Mouse (Mus musculus): ENCODE results near the gene AC129217.1. TPM values are rescaled to one million over a fixed set of nuclear protein-coding genes. Genes with fewer than 3 reads are reported as not detected.

Gene AC129217.1
- polyA plus RNA-seq (2012; ENCODE audit: insufficient read depth, insufficient read length, low replicate concordance, missing spikeins) = not detected in 2 replicates

GRCm38 (mm10) chr19:8829660-8830059 lies at the start of gene AC129217.1:
Gene AC129217.1 (plus strand): TSS chr19:8829773.
- TF ChIP-seq CTCF (IDR thresholded peaks at IDR 0.05; ENCODE audit: insufficient read depth, low read depth, low read length) = no peak
- no peak for TF ChIP-seq POLR2A (IDR thresholded peaks at IDR 0.05; ENCODE audit: insufficient read depth, low read depth, low read length)
- Histone ChIP-seq H3K4me3 (ENCODE audit: insufficient read depth, low read depth, low read length) (no peak within 1 kb of the TSS), H3K27ac (ENCODE audit: insufficient read depth, low read depth, low read length) (no peak within 1 kb of the TSS), H3K4me1 (ENCODE audit: control insufficient read depth, insufficient read depth, low read length) (peaks cover 6% of the 10 kb centered on the region)
- WGBS = 73% methylated on average over 8 of the region's 8 CpGs

GRCm38 (mm10) chr19:8786008-8786781 lies 43.4 kb upstream of the AC129217.1 start, which contains the start of gene Taf6l:
Gene Taf6l (minus strand): TSS chr19:8786417.
- H3K4me1 ChIP-seq (ENCODE audit: control insufficient read depth, insufficient read depth, low read length) = no peaks in the 10 kb centered on the region
- under 1% methylated on average over 32 of the region's 32 CpGs for WGBS
- H3K27ac ChIP-seq (ENCODE audit: insufficient read depth, low read depth, low read length) = no peak within 1 kb of the TSS
- peak within 1 kb of the TSS; percentile 80 for H3K4me3 ChIP-seq (ENCODE audit: insufficient read depth, low read depth, low read length)
- no peak for TF ChIP-seq POLR2A (IDR thresholded peaks at IDR 0.05; ENCODE audit: insufficient read depth, low read depth, low read length)
- TF ChIP-seq CTCF (IDR thresholded peaks at IDR 0.05; ENCODE audit: insufficient read depth, low read depth, low read length) = no peak

DNA sequence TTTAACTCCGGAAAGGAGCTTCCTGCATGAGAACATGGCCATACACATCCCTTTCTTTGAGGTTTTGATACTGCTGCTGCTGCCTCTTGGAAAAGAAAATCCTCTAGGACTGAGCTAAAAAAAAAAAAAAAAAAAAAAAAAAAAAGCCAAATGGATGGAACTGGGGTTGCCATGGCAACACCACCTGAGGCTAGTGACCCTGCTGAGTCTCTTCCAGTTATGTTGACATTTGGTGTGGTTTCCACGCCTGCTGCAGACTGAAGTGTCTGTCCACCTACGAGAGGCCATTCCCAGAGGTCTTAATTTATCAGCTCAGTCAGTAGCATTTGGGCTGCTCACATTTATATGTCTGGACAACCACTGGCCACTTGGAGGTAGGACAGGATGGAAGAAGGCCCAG lies 41.1 kb upstream of the AC129217.1 start:
- TF ChIP-seq CTCF (IDR thresholded peaks at IDR 0.05; ENCODE audit: insufficient read depth, low read depth, low read length) (no peak), POLR2A (IDR thresholded peaks at IDR 0.05; ENCODE audit: insufficient read depth, low read depth, low read length) (no peak)
- no peak overlapping the region for H3K27ac ChIP-seq (ENCODE audit: insufficient read depth, low read depth, low read length)
- no peaks in the 10 kb centered on the region for H3K4me1 ChIP-seq (ENCODE audit: control insufficient read depth, insufficient read depth, low read length)
- WGBS = 33% methylated on average over 3 of the region's 3 CpGs
- H3K4me3 ChIP-seq (ENCODE audit: insufficient read depth, low read depth, low read length) = no peak overlapping the region

GRCm38 (mm10) chr19:8789171-8789570 lies 40.4 kb upstream of the AC129217.1 start:
- Histone ChIP-seq H3K4me1 (ENCODE audit: control insufficient read depth, insufficient read depth, low read length) (no peaks in the 10 kb centered on the region), H3K27ac (ENCODE audit: insufficient read depth, low read depth, low read length) (no peak overlapping the region), H3K4me3 (ENCODE audit: insufficient read depth, low read depth, low read length) (no peak overlapping the region)
- TF ChIP-seq CTCF (IDR thresholded peaks at IDR 0.05; ENCODE audit: insufficient read depth, low read depth, low read length) (no peak), POLR2A (IDR thresholded peaks at IDR 0.05; ENCODE audit: insufficient read depth, low read depth, low read length) (no peak)
- 38% methylated on average over 1 of the region's 1 CpGs for WGBS

GRCm38 (mm10) chr19:8790171-8790570 lies 39.4 kb upstream of the AC129217.1 start:
- WGBS = 73% methylated on average over 7 of the region's 7 CpGs

GRCm38 (mm10) chr19:8798264-8798946 lies 31.2 kb upstream of the AC129217.1 start, which contains the start of gene Polr2g:
Gene Polr2g (minus strand): TSS chr19:8798577.
- no peak for TF ChIP-seq CTCF (IDR thresholded peaks at IDR 0.05; ENCODE audit: insufficient read depth, low read depth, low read length)
- peak; percentile 70 for TF ChIP-seq POLR2A (IDR thresholded peaks at IDR 0.05; ENCODE audit: insufficient read depth, low read depth, low read length)
- Histone ChIP-seq H3K4me1 (ENCODE audit: control insufficient read depth, insufficient read depth, low read length) (peaks cover 8% of the 10 kb centered on the region), H3K27ac (ENCODE audit: insufficient read depth, low read depth, low read length) (0 out of 2 replicates have a peak within 1 kb of the TSS, but pooled peaks have one; percentile 53), H3K4me3 (ENCODE audit: insufficient read depth, low read depth, low read length) (peak within 1 kb of the TSS; percentile 71)
- WGBS = under 1% methylated on average over 25 of the region's 25 CpGs

More at GRCm38 (mm10) chr19:8790171-8790570, 39.4 kb upstream of the AC129217.1 start:
- no peak for TF ChIP-seq POLR2A (IDR thresholded peaks at IDR 0.05; ENCODE audit: insufficient read depth, low read depth, low read length)
- no peak for TF ChIP-seq CTCF (IDR thresholded peaks at IDR 0.05; ENCODE audit: insufficient read depth, low read depth, low read length)
- Histone ChIP-seq H3K4me3 (ENCODE audit: insufficient read depth, low read depth, low read length) (no peak overlapping the region), H3K27ac (ENCODE audit: insufficient read depth, low read depth, low read length) (no peak overlapping the region), H3K4me1 (ENCODE audit: control insufficient read depth, insufficient read depth, low read length) (no peaks in the 10 kb centered on the region)

DNA sequence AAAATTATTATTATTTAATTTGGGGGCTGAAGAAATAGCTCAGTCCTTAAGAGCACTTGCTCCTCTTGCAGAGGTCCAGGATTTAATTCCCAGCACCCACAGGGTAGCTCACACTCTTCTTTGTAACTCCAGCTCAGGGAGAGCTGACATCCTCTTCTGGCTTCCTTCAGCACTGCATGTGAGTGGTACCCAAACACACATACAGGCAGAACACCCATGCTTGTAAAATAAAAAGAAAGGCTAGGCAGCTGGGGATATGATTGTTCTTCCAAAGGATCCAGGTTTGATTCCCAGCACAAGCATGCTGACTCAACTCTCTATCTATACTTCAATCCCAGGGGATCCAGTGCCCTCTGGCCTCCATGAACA lies 30.6 kb upstream of the AC129217.1 start:
- Histone ChIP-seq H3K4me1 (ENCODE audit: control insufficient read depth, insufficient read depth, low read length) (peaks cover 14% of the 10 kb centered on the region), H3K4me3 (ENCODE audit: insufficient read depth, low read depth, low read length) (no peak overlapping the region), H3K27ac (ENCODE audit: insufficient read depth, low read depth, low read length) (no peak overlapping the region)
- TF ChIP-seq POLR2A (IDR thresholded peaks at IDR 0.05; ENCODE audit: insufficient read depth, low read depth, low read length) (no peak), CTCF (IDR thresholded peaks at IDR 0.05; ENCODE audit: insufficient read depth, low read depth, low read length) (no peak)

DNA sequence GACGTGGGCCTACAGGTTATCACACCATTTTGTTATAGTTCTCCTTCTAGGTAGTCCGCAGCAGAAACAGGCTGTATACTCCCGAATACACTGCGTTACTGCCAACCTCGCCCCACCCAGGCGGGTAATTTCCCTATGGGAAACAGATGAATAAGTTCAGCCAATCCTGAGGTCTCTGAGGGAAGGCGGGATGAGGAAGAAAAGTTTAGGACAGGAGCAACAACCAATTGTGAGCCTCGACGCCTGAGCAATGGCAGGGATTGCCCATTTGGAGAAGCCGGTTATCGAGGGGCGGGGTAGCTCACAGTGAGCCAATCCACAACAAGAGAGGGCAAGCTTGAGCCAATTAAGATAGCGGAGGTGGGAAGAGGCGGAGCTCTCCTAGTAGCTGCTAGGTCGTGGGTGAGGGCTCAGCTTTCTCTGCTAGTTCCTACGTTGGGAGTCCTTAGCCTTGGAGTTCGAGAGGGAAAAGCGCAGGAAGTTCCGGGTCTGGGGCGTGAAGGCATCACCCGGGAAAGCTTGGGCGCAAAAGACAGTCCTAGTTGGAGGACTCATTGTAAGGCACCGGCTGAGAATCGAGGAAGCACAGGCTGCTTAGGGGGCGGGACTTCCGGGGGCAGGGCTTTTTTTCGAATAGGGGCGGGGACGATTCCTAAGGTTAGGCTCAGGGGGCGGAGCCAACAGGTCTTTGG lies 27.3 kb upstream of the AC129217.1 start, which contains the start of gene Zbtb3:
Gene Zbtb3, plus strand, starts transcription at position 426 of the 692 bp plus-strand sequence.
- no peak for TF ChIP-seq CTCF (IDR thresholded peaks at IDR 0.05; ENCODE audit: insufficient read depth, low read depth, low read length)
- TF ChIP-seq POLR2A (IDR thresholded peaks at IDR 0.05; ENCODE audit: insufficient read depth, low read depth, low read length) = peak; percentile 66
- Histone ChIP-seq H3K4me1 (ENCODE audit: control insufficient read depth, insufficient read depth, low read length) (peaks cover 18% of the 10 kb centered on the region), H3K4me3 (ENCODE audit: insufficient read depth, low read depth, low read length) (peak within 1 kb of the TSS; percentile 77), H3K27ac (ENCODE audit: insufficient read depth, low read depth, low read length) (peak within 1 kb of the TSS; percentile 65)
- WGBS = under 1% methylated on average over 30 of the region's 30 CpGs

Measured in olfactory bulb, adult 2 months (tissue).